Mouse (Mus musculus) erythroid progenitor cell, adult 5-6 weeks (primary cell): Measurements from ENCODE around the gene Gm15517. TPM values are rescaled to one million over a fixed set of nuclear protein-coding genes. Genes with fewer than 3 reads are reported as not detected.
"Not testable (repeated sequence)": the region's sequence is repeated elsewhere in the genome, so short reads cannot be mapped to it uniquely, and the experiment has no call there.

Experiments used
- ATAC-seq: replicated peaks from 2 replicates; pipeline ENCODE4 v1.8.0; 2016; ENCODE audit warnings: moderate number of reproducible peaks, mild to moderate bottlenecking, moderate TSS enrichment, inconsistent platforms; ENCODE audit not compliant: poor library complexity, low FRiP score, severe bottlenecking
- total RNA-seq, 2 experiments: library from RNA; stranded (forward) in 1 of 2; stranded (reverse) in 1 of 2; fragments of 150-400 nt in 1 of 2; fragments of 186-747, 209-891 nt in 1 of 2; gene quantifications; 2 replicates each; pipeline versions ENCODE4 v1.2.3 to v1.2.4; 2015 to 2017; ENCODE audit warnings: low replicate concordance in 2 of 2

Gm15517 gene
- total RNA-seq (2015; ENCODE audit: low replicate concordance): not detected in 2 replicates
- total RNA-seq (2017; ENCODE audit: low replicate concordance): not detected in 2 replicates

GRCm38 (mm10) chr7:44261147-44261546 lies at the start of gene Gm15517:
Gene Gm15517 (plus strand): TSS chr7:44261447.
- no peak for ATAC-seq

DNA sequence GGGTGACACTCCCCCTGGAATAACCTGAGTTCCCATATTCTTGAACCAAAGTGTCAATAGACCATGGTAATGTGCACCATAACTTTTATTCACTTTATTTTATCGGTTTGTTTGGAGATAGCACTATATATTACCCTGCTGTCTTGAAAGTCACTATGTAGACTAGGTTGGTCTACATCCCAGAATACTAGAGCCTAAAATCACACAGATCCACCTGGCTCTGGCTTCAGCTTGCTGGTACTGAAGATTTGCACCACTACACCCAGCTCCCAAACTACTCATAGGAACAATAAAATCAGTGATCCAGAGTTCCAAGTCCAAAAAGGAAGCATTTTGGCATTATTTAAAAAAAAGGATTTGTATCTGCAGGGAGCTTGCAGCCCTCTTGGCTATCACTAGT lies 45.6 kb upstream of the Gm15517 start, which contains the start of gene Klk1b5:
Gene Klk1b5 (plus strand): TSS at position 301 of the 400 bp plus-strand sequence.
- ATAC-seq: no peak

GRCm38 (mm10) chr7:44221601-44222000 lies 39.6 kb upstream of the Gm15517 start:
- 0 out of 2 replicates have a peak, but pooled peaks have one; percentile 49 for ATAC-seq

- ATAC-seq: not testable (repeated sequence)
Measured at GRCm38 (mm10) chr7:44222335-44222734, 38.9 kb upstream of the Gm15517 start.

- ATAC-seq: no peak
Measured at GRCm38 (mm10) chr7:44225076-44225475, 36.2 kb upstream of the Gm15517 start, which contains the start of gene Klk1. Gene Klk1 (plus strand): TSS chr7:44225360.

DNA sequence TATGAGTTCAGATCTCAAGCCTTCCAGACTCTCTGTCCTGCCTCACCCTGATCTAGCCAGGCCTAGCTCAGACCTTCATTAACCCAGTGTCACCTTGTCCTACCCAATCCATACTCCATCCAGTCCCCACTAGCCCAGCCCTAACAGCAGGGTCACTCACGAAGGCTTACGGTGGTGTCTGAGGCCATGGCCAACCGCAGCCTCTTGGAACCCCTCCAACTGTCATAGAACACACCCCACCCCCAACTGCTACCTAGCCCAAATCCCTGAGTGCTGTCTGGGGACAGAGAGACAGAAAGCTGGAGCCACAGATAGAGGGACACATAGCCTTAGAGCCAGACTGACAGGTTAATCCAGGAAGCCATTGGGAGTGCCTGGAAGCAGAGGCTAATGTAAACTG lies 25.3 kb upstream of the Gm15517 start, which contains the start of gene Gm36864:
Gene Gm36864 (plus strand): TSS at position 269 of the 400 bp plus-strand sequence.
- ATAC-seq: no peak

DNA sequence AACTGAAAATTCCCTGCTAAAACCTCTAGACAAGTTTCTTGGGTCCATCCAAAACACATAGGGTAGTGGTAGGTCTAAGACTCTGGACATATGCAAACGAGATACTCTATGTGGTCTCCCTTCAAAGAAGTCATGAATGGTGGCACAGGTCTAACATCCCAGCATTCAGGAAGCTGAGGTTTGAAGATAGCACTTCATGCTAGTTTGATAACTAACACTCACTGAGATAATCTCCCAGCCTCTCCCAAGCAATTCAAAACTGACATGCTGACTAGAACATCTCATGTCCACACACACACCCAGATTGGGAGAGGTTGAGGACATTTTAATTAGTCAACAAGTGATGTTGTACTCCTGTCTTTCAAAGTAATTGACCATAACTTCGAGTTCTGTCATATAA lies 21.3 kb upstream of the Gm15517 start:
- ATAC-seq: no peak

- no peak for ATAC-seq
Measured at GRCm38 (mm10) chr7:44240712-44241111, 20.5 kb upstream of the Gm15517 start.

DNA sequence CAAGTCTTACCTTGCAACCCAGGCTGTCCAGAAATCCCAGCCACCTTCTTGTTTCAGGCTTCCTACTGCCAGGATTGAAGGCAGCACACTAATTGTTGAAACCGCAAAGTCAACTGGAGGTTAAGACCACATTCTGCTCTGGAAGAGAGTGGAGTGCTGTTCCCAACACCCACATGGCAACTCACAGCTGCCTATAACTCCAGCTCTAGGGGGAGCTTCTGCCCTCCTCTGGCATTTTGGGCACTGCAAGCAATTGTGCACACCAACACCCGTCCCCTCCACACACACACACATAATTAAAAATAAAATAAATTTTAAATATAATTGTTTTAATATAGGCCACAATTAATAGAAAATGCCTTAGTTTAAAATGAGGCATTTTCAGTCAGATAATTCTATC lies 20.1 kb upstream of the Gm15517 start:
- ATAC-seq: no peak

DNA sequence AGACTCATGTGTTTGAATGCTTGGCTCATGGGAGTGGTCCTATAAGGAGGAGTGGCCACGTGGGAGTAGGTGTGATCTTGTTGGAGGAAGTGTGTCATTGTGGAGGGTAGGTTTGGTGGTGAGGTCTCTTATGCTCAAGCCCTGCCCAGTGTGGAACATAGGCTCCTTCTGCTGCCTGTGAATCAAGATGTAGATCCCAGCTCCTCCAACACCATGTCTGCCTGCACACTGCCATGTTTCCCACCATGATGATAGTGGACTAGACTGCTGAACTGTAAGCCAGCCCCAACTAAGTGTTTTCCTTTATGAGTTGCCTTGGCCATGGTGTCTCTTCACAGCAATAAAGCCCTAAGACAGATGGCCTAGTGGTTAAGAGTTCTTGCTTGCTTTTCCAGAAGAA lies 17.2 kb upstream of the Gm15517 start:
- no peak for ATAC-seq

GRCm38 (mm10) chr7:44246055-44246983 lies 14.9 kb upstream of the Gm15517 start, which contains the start of the genes 1700028J19Rik and 2410002F23Rik:
Gene 1700028J19Rik (minus strand): TSS chr7:44246695.
Gene 2410002F23Rik (plus strand): TSS chr7:44246722.
- peak; percentile 87 for ATAC-seq

DNA sequence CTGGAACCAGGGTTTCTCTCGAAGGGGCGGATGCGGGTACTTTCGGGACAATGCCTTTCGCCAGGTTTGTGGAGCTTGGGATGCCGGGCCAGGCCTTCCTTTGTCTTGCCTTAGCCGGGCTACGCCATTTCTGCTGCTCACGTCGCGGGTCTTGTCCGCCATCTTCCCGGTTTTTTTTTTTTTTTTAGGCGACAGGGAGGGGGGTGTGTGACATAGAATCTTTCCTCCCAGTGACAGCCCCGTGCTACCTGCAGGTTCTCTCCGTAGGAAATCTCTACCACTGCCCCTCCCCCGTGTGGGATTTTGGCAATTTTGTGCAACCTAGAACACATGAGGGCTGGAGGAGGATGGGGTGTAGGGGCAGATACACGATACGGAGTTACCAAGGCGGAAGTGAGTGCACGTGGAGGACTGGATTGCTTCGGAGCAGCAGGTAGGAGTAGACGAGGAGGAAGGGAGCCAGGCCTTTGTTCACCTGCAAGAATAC lies 14.2 kb upstream of the Gm15517 start:
- peak; percentile 9; the same call in 1 of the 2 replicates for ATAC-seq

- ATAC-seq: no peak
Measured at GRCm38 (mm10) chr7:44247971-44248370, 13.3 kb upstream of the Gm15517 start.

- ATAC-seq: no peak
Measured at GRCm38 (mm10) chr7:44249248-44249647, 12.0 kb upstream of the Gm15517 start.

DNA sequence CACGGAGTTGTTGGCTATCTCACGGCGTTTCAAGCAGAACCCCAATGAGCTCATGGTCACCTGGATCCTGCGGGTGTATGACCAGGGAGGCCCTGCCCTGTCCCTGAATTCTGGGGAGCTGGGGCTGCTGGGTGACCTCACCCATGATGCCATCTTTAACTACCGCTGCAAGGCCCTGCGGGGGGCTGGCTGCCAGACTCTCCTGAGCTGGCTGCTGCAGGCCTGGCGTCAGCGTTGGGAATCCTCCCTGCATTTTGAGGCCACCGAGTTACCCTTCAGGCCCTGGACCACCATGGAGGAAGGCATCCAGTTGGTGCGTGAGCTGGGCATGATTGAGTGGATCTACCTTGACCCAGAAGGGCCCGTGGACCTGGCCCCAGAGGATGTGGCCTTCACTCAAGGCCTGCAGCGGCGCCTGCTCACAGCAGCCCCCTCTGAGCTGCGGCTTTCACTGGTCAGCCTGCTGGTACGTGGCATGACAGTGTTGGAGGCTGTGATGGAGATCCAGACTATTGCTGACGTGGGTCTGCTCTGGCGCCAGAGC lies 10.4 kb upstream of the Gm15517 start:
- not testable (repeated sequence) for ATAC-seq

GRCm38 (mm10) chr7:44253023-44253616 lies 8.1 kb upstream of the Gm15517 start:
- ATAC-seq: no peak

DNA sequence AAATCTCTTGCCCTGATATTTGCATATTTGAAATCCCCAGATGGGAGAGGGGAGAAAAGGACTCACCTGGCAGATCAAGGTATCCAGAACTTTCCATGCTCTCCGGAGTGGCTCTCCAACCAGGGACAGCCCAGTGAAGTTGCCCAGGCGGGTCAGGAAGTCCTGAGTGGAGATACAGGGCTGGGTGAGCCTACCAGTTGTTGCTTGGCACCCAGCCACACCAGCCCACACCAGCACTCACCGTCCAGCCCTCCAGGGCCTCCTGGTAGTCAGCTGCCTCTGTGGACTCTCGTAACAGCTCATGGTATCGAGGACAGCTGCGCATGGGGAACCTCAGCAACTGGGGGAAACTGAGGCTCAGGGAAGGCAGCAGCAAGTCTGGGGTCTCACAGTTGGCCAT lies 6.3 kb upstream of the Gm15517 start:
- no peak for ATAC-seq

DNA sequence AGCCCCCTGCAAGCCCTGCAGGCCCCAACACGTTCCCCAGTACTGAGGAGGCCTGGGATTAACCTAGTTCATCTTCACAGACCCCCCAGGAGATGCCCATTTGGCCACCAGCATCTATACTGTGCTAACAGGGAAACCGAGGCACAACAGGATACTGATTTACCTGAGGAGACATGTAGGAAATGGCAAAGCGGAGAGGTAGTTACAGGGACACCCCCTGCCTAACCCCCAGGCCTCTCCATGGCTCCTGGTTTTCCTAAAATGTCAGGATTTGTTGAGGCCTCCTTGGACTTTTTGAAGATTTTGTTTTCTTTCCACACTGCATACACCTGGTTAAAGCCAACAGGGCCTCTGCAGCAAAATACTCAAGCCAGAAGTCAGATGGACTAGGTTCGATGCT lies 4.0 kb upstream of the Gm15517 start, which contains the start of gene Acp4:
Gene Acp4 (minus strand): TSS at position 101 of the 400 bp plus-strand sequence.
- no peak for ATAC-seq

- ATAC-seq: no peak
Measured at GRCm38 (mm10) chr7:44260410-44260809, 837 bp upstream of the Gm15517 start.
